Mouse (Mus musculus): ENCODE results near the gene Abhd14a. TPM values are rescaled to one million over a fixed set of nuclear protein-coding genes. Genes with fewer than 3 reads are reported as not detected.

The Abhd14a gene
- polyA plus RNA-seq, 1 experiment from 2014 or later, result 41.9 TPM

DNA sequence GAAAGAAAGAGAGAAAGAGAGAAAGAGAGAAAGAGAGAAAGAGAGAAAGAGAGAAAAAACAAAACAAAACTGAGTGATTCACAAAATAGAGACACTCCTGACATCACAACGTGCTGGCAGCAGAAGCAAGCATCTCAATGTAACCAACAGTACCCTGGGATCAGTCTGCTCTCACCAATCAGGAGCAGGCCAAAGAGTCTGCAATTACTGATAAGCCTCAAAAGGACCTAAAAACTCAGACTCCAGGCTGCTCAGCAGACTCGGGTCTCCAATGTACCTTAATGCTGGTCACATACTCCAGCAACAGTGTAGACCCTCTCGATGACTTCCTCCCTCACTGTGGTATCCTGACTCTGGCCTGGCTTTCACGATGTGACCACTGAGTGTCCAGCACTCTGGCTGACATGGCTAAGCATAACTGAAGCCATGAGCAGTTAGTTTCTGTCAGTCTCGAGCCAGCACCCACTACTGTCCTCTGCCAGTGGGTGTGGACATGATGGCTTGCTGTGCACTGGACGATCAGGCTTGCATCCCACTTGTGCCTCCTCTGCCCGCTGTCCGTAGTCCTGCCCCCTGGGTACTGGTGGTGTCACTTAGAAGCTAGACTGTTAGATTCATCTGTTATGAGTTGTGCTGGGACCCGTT, 48.7 kb downstream of the Abhd14a start:
- Histone ChIP-seq H3K27ac (no peak overlapping the region), H3K4me3 (no peak overlapping the region), H3K4me1 (replicated peaks) (peaks cover 32% of the 10 kb centered on the region), H3K9me3 (no peaks in the 10 kb centered on the region), H3K27me3 (ENCODE audit: insufficient read depth, poor library complexity, severe bottlenecking) (no peaks in the 10 kb centered on the region), H3K36me3 (no peaks in the 10 kb centered on the region)
- no peak for DNase-seq (ENCODE audit: low spot score)
- 83% methylated on average over 9 of the region's 9 CpGs for WGBS

DNA sequence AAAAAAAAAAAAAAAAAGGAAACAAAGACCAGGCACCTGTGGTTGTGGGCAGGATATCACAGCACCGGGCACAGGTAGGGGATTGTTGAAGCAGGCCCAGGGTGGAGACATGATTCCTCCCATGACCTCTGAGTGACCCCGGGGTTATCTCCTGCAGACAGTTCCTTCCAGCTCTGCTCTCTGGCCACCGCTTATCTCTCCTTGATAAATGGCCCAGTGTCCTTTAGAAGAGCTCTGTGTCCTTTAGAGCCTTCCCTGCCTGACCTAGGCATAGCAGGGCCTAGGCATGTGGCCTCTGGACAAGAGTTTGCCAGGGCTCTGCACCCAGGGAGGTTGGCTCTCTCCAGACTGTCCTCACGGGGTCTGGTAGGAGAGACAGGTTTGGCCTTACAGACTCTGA, 49.7 kb downstream of the Abhd14a start:
- WGBS, result 90% methylated on average over 4 of the region's 4 CpGs
- H3K4me1 ChIP-seq (replicated peaks), result peaks cover 34% of the 10 kb centered on the region
- peak overlapping the region; percentile 53; the same call in 1 of the 2 replicates for H3K27ac ChIP-seq

GRCm38 (mm10) chr9:106394649-106395602, 52.6 kb downstream of the Abhd14a start:
- Histone ChIP-seq H3K36me3 (no peaks in the 10 kb centered on the region), H3K27me3 (ENCODE audit: insufficient read depth, poor library complexity, severe bottlenecking) (no peaks in the 10 kb centered on the region; the same call in 1 of the 2 replicates), H3K4me3 (no peak overlapping the region), H3K9me3 (no peaks in the 10 kb centered on the region), H3K4me1 (replicated peaks) (peaks cover 36% of the 10 kb centered on the region), H3K27ac (peak overlapping the region; percentile 76)
- WGBS, result 55% methylated on average over 11 of the region's 11 CpGs
- DNase-seq (ENCODE audit: low spot score), result peak; percentile 43

More for the DNA sequence above, 49.7 kb downstream of the Abhd14a start:
- no peaks in the 10 kb centered on the region for H3K36me3 ChIP-seq
- no peak for DNase-seq (ENCODE audit: low spot score)
- H3K9me3 ChIP-seq, result no peaks in the 10 kb centered on the region
- no peaks in the 10 kb centered on the region; the same call in 1 of the 2 replicates for H3K27me3 ChIP-seq (ENCODE audit: insufficient read depth, poor library complexity, severe bottlenecking)
- no peak overlapping the region for H3K4me3 ChIP-seq

- DNase-seq (ENCODE audit: low spot score), result no peak
- WGBS, result 89% methylated on average over 8 of the region's 8 CpGs
- no peaks in the 10 kb centered on the region; the same call in 1 of the 2 replicates for H3K27me3 ChIP-seq (ENCODE audit: insufficient read depth, poor library complexity, severe bottlenecking)
- peak overlapping the region; percentile 71 for H3K27ac ChIP-seq
- no peak overlapping the region for H3K4me3 ChIP-seq
- no peaks in the 10 kb centered on the region for H3K36me3 ChIP-seq
- peaks cover 36% of the 10 kb centered on the region for H3K4me1 ChIP-seq (replicated peaks)
- H3K9me3 ChIP-seq, result no peaks in the 10 kb centered on the region
Observed at GRCm38 (mm10) chr9:106393548-106393947, 53.9 kb downstream of the Abhd14a start.

GRCm38 (mm10) chr9:106392828-106393527, 54.5 kb downstream of the Abhd14a start:
- H3K27ac ChIP-seq, result peak overlapping the region; percentile 71
- no peak for DNase-seq (ENCODE audit: low spot score)
- no peaks in the 10 kb centered on the region; the same call in 1 of the 2 replicates for H3K27me3 ChIP-seq (ENCODE audit: insufficient read depth, poor library complexity, severe bottlenecking)
- no peaks in the 10 kb centered on the region for H3K9me3 ChIP-seq
- H3K4me3 ChIP-seq, result no peak overlapping the region
- 75% methylated on average over 11 of the region's 11 CpGs for WGBS
- peaks cover 36% of the 10 kb centered on the region for H3K4me1 ChIP-seq (replicated peaks)
- H3K36me3 ChIP-seq, result no peaks in the 10 kb centered on the region

Other genes with a start within 250 kb of the Abhd14a start
- gene Ppm1m, start 247.9 kb downstream of the Abhd14a start, polyA plus RNA-seq (2016; fragmentation: Nextera tagmentation; extraction: Ambion mirVana), result 47.3 and 48.6 TPM in 2 replicates
- gene Twf2, start 244.6 kb downstream of the Abhd14a start, polyA plus RNA-seq (2016; fragmentation: Nextera tagmentation; extraction: Ambion mirVana), result 65.9 and 71.3 TPM in 2 replicates
- gene Tlr9, start 225.1 kb downstream of the Abhd14a start, polyA plus RNA-seq (2016; fragmentation: Nextera tagmentation; extraction: Ambion mirVana), result not detected in 2 replicates
- gene Alas1, start 199.0 kb downstream of the Abhd14a start, polyA plus RNA-seq (2016; fragmentation: Nextera tagmentation; extraction: Ambion mirVana), result 60.4 and 78.6 TPM in 2 replicates
- gene Poc1a, start 166.6 kb downstream of the Abhd14a start, polyA plus RNA-seq (2016; fragmentation: Nextera tagmentation; extraction: Ambion mirVana), result 36.7 and 41.8 TPM in 2 replicates
- gene Dusp7, start 79.0 kb downstream of the Abhd14a start, polyA plus RNA-seq (2016; fragmentation: Nextera tagmentation; extraction: Ambion mirVana), result 16.1 and 16.6 TPM in 2 replicates
- 912 and 973 TPM in 2 replicates for gene Rpl29, start 18.2 kb downstream of the Abhd14a start, polyA plus RNA-seq (2016; fragmentation: Nextera tagmentation; extraction: Ambion mirVana)
- gene Acy1, start 9.4 kb downstream of the Abhd14a start, polyA plus RNA-seq (2016; fragmentation: Nextera tagmentation; extraction: Ambion mirVana), result 36.7 and 37.0 TPM in 2 replicates
- gene Abhd14b, start 219 bp downstream of the Abhd14a start, polyA plus RNA-seq (2016; fragmentation: Nextera tagmentation; extraction: Ambion mirVana), result 5.7 and 6.0 TPM in 2 replicates
- gene Pcbp4, start 5.6 kb upstream of the Abhd14a start, polyA plus RNA-seq (2016; fragmentation: Nextera tagmentation; extraction: Ambion mirVana), result 395 and 430 TPM in 2 replicates
- gene Gpr62, start 18.3 kb upstream of the Abhd14a start, polyA plus RNA-seq (2016; fragmentation: Nextera tagmentation; extraction: Ambion mirVana), result 0.10 and 0.17 TPM in 2 replicates
- 64.1 and 76.2 TPM in 2 replicates for gene Rrp9, start 28.3 kb upstream of the Abhd14a start, polyA plus RNA-seq (2016; fragmentation: Nextera tagmentation; extraction: Ambion mirVana)
- gene Parp3, start 29.3 kb upstream of the Abhd14a start, polyA plus RNA-seq (2016; fragmentation: Nextera tagmentation; extraction: Ambion mirVana), result 1.6 and 1.8 TPM in 2 replicates
- not detected in 2 replicates for gene Iqcf1, start 52.3 kb upstream of the Abhd14a start, polyA plus RNA-seq (2016; fragmentation: Nextera tagmentation; extraction: Ambion mirVana)
- gene Iqcf5, start 66.9 kb upstream of the Abhd14a start, polyA plus RNA-seq (2016; fragmentation: Nextera tagmentation; extraction: Ambion mirVana), result not detected in 2 replicates
- not detected in 2 replicates for gene Iqcf3, start 114.0 kb upstream of the Abhd14a start, polyA plus RNA-seq (2016; fragmentation: Nextera tagmentation; extraction: Ambion mirVana)
- not detected in 2 replicates for gene Iqcf4, start 123.3 kb upstream of the Abhd14a start, polyA plus RNA-seq (2016; fragmentation: Nextera tagmentation; extraction: Ambion mirVana)
- gene Iqcf6, start 178.9 kb upstream of the Abhd14a start, polyA plus RNA-seq (2016; fragmentation: Nextera tagmentation; extraction: Ambion mirVana), result not detected in 2 replicates
- 21.5 and 25.9 TPM in 2 replicates for gene Grm2, start 208.4 kb upstream of the Abhd14a start, polyA plus RNA-seq (2016; fragmentation: Nextera tagmentation; extraction: Ambion mirVana)
- 31.3 and 31.6 TPM in 2 replicates for gene Tex264, start 238.2 kb upstream of the Abhd14a start, polyA plus RNA-seq (2016; fragmentation: Nextera tagmentation; extraction: Ambion mirVana)

Data from hindbrain, embryonic 10.5 days (tissue).